In the genomic region with DNA sequence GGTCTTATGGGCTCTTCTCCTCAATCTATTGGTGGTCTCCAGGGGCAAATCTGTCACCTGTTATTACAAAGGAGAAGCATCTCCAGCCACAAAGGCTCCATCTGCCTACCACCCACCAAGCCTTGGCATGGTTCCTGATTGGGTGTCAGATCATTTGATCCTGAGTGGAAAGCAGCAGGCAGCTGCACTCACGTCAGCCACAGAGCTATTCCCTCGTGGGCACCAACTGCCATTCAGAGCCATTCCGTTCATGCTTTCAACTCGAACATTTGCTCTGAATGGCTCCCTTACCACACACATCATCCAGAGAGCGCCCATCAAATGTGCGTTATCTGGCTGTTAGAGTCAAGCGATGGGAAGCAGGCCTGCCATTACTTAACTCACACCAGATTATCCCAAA, we compare ENCODE assay signal across 13 mouse cellular contexts.
A peak's percentile ranks its signal among the peaks of the same experiment; 100 is the strongest.
DNase-seq lines count a peak whose midpoint lies in the region; ATAC-seq lines count a peak whose summit lies in the region.
"Had no signal": no experiment of that assay in that cellular context is flagged by ENCODE, and none has a peak within 500 bp of the region (broad histone marks: within the 10 kb centered on the region; RNA-seq: fewer than 3 reads in every experiment).

No protein-coding gene starts in this region.

- no peaks in the 10 kb centered on the region for H3K9me3 ChIP-seq in midbrain, embryonic 13.5 days
- no peaks in the 10 kb centered on the region for H3K9me3 ChIP-seq in midbrain, embryonic 11.5 days (ENCODE audit: control insufficient read depth, low read length)
- no peaks in the 10 kb centered on the region for H3K9me3 ChIP-seq in neural tube, embryonic 15.5 days (replicated peaks)
- H3K9me3 ChIP-seq: heart, embryonic 13.5 days; liver, embryonic 13.5 days; stomach, embryonic 15.5 days had no signal

- peak; percentile 32 for DNase-seq in embryo, embryonic 10 days (ENCODE audit: low spot score)
- DNase-seq in embryo, embryonic 9.5 days (ENCODE audit: extremely low spot score) = no peak
- DNase-seq in midbrain, embryonic 11.5 days (ENCODE audit: low spot score, missing footprints) = no peak
- DNase-seq in layer of hippocampus, adult 18-20 months (ENCODE audit: low spot score in 2 of 2) = peak; percentile 52 to 80
- DNase-seq in urinary bladder, adult 18-20 months (ENCODE audit: low spot score in 2 of 2) = no peak
- no peak for DNase-seq in gastrocnemius, postnatal 36 days
- DNase-seq: kidney, postnatal 14 days; liver, embryonic 13.5 days had no signal

- H3K4me1 ChIP-seq in midbrain, embryonic 13.5 days (replicated peaks) = peaks cover 6% of the 10 kb centered on the region
- H3K4me1 ChIP-seq in midbrain, embryonic 11.5 days (ENCODE audit: control insufficient read depth, insufficient read depth, low read length) = no peaks in the 10 kb centered on the region
- H3K4me1 ChIP-seq in neural tube, embryonic 15.5 days = peaks cover 7% of the 10 kb centered on the region
- H3K4me1 ChIP-seq: stomach, embryonic 15.5 days had no signal

- intact Hi-C loops in gastrocnemius, postnatal 36 days (cut with DNase I) = no loop called here

- H3K27me3 ChIP-seq in midbrain, embryonic 13.5 days = no peaks in the 10 kb centered on the region
- H3K27me3 ChIP-seq in midbrain, embryonic 11.5 days (ENCODE audit: control insufficient read depth, insufficient read depth, low read length) = no peaks in the 10 kb centered on the region
- no peaks in the 10 kb centered on the region for H3K27me3 ChIP-seq in neural tube, embryonic 15.5 days (replicated peaks)
- H3K27me3 ChIP-seq: heart, embryonic 13.5 days; liver, embryonic 13.5 days; Patski; stomach, embryonic 15.5 days had no signal

- 0 out of 2 replicates have a peak, but pooled peaks have one; percentile 43 for ATAC-seq in midbrain, embryonic 13.5 days
- ATAC-seq in midbrain, embryonic 11.5 days (ENCODE audit: low FRiP score) = no peak
- peak; percentile 72 for ATAC-seq in neural tube, embryonic 15.5 days (ENCODE audit: low FRiP score)
- ATAC-seq: Patski had no signal

- H3K9ac ChIP-seq in midbrain, embryonic 13.5 days (replicated peaks) = no peak overlapping the region
- no peak overlapping the region for H3K9ac ChIP-seq in midbrain, embryonic 11.5 days (ENCODE audit: low read length)
- H3K9ac ChIP-seq in neural tube, embryonic 15.5 days (replicated peaks) = no peak overlapping the region
- H3K9ac ChIP-seq: heart, embryonic 13.5 days; liver, embryonic 13.5 days; stomach, embryonic 15.5 days had no signal

- H3K36me3 ChIP-seq in midbrain, embryonic 13.5 days = 0 out of 2 replicates have a peak, but pooled peaks cover 10% of the 10 kb centered on the region
- no peaks in the 10 kb centered on the region for H3K36me3 ChIP-seq in midbrain, embryonic 11.5 days (ENCODE audit: control insufficient read depth, insufficient read depth, low read length)
- peaks cover 14% of the 10 kb centered on the region for H3K36me3 ChIP-seq in neural tube, embryonic 15.5 days
- H3K36me3 ChIP-seq: heart, embryonic 13.5 days; liver, embryonic 13.5 days; stomach, embryonic 15.5 days had no signal

- 50% methylated on average over 7 of the region's 7 CpGs for WGBS in midbrain, embryonic 13.5 days
- WGBS in midbrain, embryonic 11.5 days = 71% methylated on average over 7 of the region's 7 CpGs
- 26% methylated on average over 7 of the region's 7 CpGs for whole genome bisulfite sequencing in neural tube, embryonic 15.5 days

- no peak overlapping the region for H3K4me3 ChIP-seq in midbrain, embryonic 13.5 days (replicated peaks)
- H3K4me3 ChIP-seq in midbrain, embryonic 11.5 days (ENCODE audit: low read depth, low read length) = no peak overlapping the region
- no peak overlapping the region for H3K4me3 ChIP-seq in neural tube, embryonic 15.5 days (replicated peaks)
- H3K4me3 ChIP-seq: heart, embryonic 13.5 days; liver, embryonic 13.5 days; stomach, embryonic 15.5 days had no signal

- H3K27ac ChIP-seq in midbrain, embryonic 13.5 days = no peak overlapping the region
- no peak overlapping the region for H3K27ac ChIP-seq in midbrain, embryonic 11.5 days (ENCODE audit: low read depth, low read length)
- no peak overlapping the region for H3K27ac ChIP-seq in neural tube, embryonic 15.5 days (replicated peaks)
- H3K27ac ChIP-seq: heart, embryonic 13.5 days; liver, embryonic 13.5 days; stomach, embryonic 15.5 days had no signal

- no peak overlapping the region for H3K4me2 ChIP-seq in midbrain, embryonic 13.5 days (replicated peaks)
- H3K4me2 ChIP-seq in midbrain, embryonic 11.5 days = no peak overlapping the region
- H3K4me2 ChIP-seq in neural tube, embryonic 15.5 days = no peak overlapping the region
- H3K4me2 ChIP-seq: heart, embryonic 13.5 days; liver, embryonic 13.5 days; stomach, embryonic 15.5 days had no signal

Comparison
In these comparisons a context has a peak if more than half of its experiments do, and no peak if none do; other contexts are left out.
1. DNase-seq: peak in embryo, embryonic 10 days (single experiment) and layer of hippocampus, adult 18-20 months (2 of 2); none in embryo, embryonic 9.5 days (single experiment), midbrain, embryonic 11.5 days (single experiment), urinary bladder, adult 18-20 months (0 of 2) and gastrocnemius, postnatal 36 days (0 of 2).